15 mouse cellular contexts compared by ENCODE assay signal in genomic region chr3:94537187-94537586, GRCm38 (mm10). TPM values are rescaled to one million over a fixed set of nuclear protein-coding genes. Genes with fewer than 3 reads are reported as not detected.
DNase-seq lines count a peak whose midpoint lies in the region; ATAC-seq lines count a peak whose summit lies in the region.
"Had no signal": no experiment of that assay in that cellular context is flagged by ENCODE, and none has a peak within 500 bp of the region (broad histone marks: within the 10 kb centered on the region; RNA-seq: fewer than 3 reads in every experiment).

No protein-coding gene starts in this region.

- DNase-seq in heart, adult 11 months: peak; percentile 15
- no peak for DNase-seq in heart, postnatal 14 days
- peak; percentile 72 for DNase-seq in 3T3-L1 (ENCODE audit: low read depth, low spot score)
- DNase-seq in MN1 (ENCODE audit: low spot score): peak; percentile 38
- no peak for DNase-seq in kidney, postnatal 10 days
- no peak for DNase-seq in embryo, embryonic 10.5 days (ENCODE audit: low spot score)
- no peak for DNase-seq in layer of hippocampus, postnatal 14 days (ENCODE audit: low spot score in 2 of 2)
- DNase-seq: cerebellum, adult 8-10 months; kidney, adult 8-10 months had no signal

- intact Hi-C loops in heart, postnatal 14 days (cut with DNase I): no loop called here

- peak; percentile 71 for ATAC-seq in erythroid progenitor cell, adult 5-6 weeks (replicated peaks; ENCODE audit: low FRiP score, poor library complexity, severe bottlenecking)
- ATAC-seq: hindbrain, postnatal 0 days had no signal

RNA-seq across cellular contexts. Expression of gene Snx27, which starts 45.3 kb away (rescaled TPM):
- 10 to 100 TPM; 24.4 to 28.6 TPM for total RNA-seq in heart, postnatal 14 days (2021)
- total RNA-seq in erythroid progenitor cell, adult 5-6 weeks (2015; ENCODE audit: low replicate concordance): 14.8 and 27.2 TPM in 2 replicates
- total RNA-seq in erythroid progenitor cell, adult 5-6 weeks (2017; ENCODE audit: low replicate concordance): 10.0 and 11.8 TPM in 2 replicates
- total RNA-seq in layer of hippocampus, postnatal 14 days (2021): 10 to 100 TPM; 87.5 to 99.1 TPM

RNA-seq across cellular contexts. Expression of gene Riiad1, which starts 57.0 kb away (rescaled TPM):
- under 1 TPM in 1 of 2 experiments, not detected in 1; 0.37 TPM for total RNA-seq in heart, postnatal 14 days (2021)
- not detected in 2 replicates for total RNA-seq in erythroid progenitor cell, adult 5-6 weeks (2015; ENCODE audit: low replicate concordance)
- total RNA-seq in erythroid progenitor cell, adult 5-6 weeks (2017; ENCODE audit: low replicate concordance): not detected in 2 replicates
- total RNA-seq in layer of hippocampus, postnatal 14 days (2021): 1 to 10 TPM; 6.0 to 7.1 TPM
- total RNA-seq: CH12.LX; granulocyte monocyte progenitor cell, adult 5-6 weeks; liver, adult 2 months had no signal

RNA-seq across cellular contexts. Expression of gene Celf3, which starts 59.1 kb away (rescaled TPM):
- not detected for total RNA-seq in heart, postnatal 14 days (2021)
- total RNA-seq in erythroid progenitor cell, adult 5-6 weeks (2015; ENCODE audit: low replicate concordance): not detected in 2 replicates
- total RNA-seq in erythroid progenitor cell, adult 5-6 weeks (2017; ENCODE audit: low replicate concordance): not detected in 2 replicates
- total RNA-seq in layer of hippocampus, postnatal 14 days (2021): 100 to 1,000 TPM; 205 to 208 TPM
- total RNA-seq: granulocyte monocyte progenitor cell, adult 5-6 weeks; liver, adult 2 months; monocyte, adult 5-6 weeks had no signal

Comparison
In these comparisons a context has a peak if more than half of its experiments do, and no peak if none do; other contexts are left out.
1. DNase-seq: peak in heart, adult 11 months (single experiment), 3T3-L1 (single experiment) and MN1 (single experiment); none in heart, postnatal 14 days (0 of 2), kidney, postnatal 10 days (single experiment), embryo, embryonic 10.5 days (single experiment) and layer of hippocampus, postnatal 14 days (0 of 2).
2. RNA of gene Riiad1, which starts 57.0 kb away (total RNA-seq): 6.0 to 7.1 TPM in layer of hippocampus, postnatal 14 days; 0.37 TPM in heart, postnatal 14 days and not detected in erythroid progenitor cell, adult 5-6 weeks; every median in the first group is over 4 times any median in the second.
3. RNA of gene Celf3, which starts 59.1 kb away (total RNA-seq): 205 to 208 TPM in layer of hippocampus, postnatal 14 days; not detected in heart, postnatal 14 days and not detected in erythroid progenitor cell, adult 5-6 weeks; every median in the first group is over 100 times any median in the second.